Mouse (Mus musculus) cerebellum, adult (tissue): Measurements from ENCODE around the gene En2.

ENCODE experiments used
- ATAC-seq: cut with Nextera tagmentation; 2 replicates; pipeline ENCODE4 v1.9.2; 2017; ENCODE audit warnings: mild to moderate bottlenecking, moderate library complexity, mixed read lengths; ENCODE audit not compliant: insufficient number of reproducible peaks, low FRiP score, low TSS enrichment

The En2 gene

DNA sequence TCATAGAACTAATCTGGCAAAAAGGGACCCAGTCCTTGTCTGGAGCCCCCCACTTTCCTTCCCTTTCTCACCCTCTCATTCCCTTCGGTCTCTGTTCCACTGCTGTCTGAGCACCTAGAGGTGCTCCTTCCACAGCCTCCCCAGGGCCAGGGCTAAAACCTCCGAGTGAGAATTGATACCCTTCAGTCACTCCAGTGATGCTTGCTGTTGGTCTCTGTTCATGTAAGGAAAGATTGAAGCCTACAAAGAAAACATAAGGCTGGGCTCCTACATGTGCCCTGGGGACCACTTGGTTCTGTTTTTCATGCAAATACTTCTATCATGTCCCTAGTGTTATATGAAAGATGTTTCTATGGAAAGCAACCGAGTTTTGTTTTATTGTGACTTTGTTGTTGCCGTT is 10.5 kb downstream of the En2 start:
- no peak for ATAC-seq

DNA sequence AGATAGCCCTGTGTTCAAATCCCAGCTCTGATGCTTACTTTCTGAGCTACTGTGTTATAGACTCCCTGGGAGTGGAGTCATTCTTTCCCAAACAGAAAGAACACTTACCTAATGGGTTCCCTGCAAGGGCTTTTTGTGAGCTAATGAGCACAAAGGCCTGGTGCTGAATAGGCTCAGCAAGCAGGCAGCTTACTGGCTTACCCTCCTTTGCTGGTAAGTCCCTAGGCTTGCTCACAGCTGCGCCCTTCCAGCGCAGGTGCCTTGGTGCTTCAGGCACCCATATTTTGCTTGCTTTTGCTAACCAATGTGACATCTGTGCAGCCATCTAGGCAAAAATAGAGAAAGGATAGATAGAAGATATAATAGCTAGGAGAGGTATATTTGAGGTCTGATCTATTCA is 11.1 kb downstream of the En2 start:
- no peak for ATAC-seq

- ATAC-seq = no peak
Observed at GRCm38 (mm10) chr5:28178322-28178721, 12.8 kb downstream of the En2 start.

- no peak for ATAC-seq
Observed at GRCm38 (mm10) chr5:28179237-28179790, 13.8 kb downstream of the En2 start.

GRCm38 (mm10) chr5:28191201-28192098 is 26.0 kb downstream of the En2 start:
- ATAC-seq = peak; percentile 88

DNA sequence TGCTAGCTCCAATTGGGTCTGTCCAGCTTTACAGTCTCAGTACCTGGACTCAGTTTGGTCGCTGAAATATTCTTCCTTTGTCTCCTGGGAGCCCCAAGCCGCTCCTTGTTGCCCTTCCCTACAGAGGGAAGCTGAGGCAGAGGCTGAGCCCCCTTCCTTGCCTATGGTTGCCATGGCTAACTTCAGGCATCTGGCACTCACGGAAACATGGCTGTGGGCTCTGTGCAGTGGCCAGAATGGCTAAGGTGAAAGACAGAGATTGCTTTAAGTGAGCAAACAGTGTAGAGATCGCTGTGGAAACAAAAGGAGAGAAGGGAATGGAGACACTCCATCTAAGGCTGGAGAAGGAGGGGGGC is 26.6 kb downstream of the En2 start:
- ATAC-seq = no peak

DNA sequence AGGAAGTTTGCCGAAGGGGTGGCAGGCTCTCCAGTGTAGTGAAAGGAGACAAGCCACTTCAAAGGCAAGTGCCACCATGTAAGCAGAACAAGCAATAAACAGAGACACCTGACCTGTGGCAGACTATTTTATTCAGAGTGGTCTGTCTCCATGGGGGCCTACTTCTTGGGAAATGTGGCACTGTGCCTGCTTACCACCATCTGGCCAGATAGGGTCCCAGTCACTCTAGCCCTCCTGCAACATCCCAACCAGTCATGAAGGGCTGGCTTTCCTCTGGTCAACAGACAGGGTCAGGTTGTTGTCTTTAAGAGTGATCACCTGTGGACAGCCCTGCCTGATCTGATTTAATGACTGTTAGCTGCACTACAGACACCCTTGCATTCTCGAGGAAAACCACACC is 30.0 kb downstream of the En2 start:
- ATAC-seq = no peak

GRCm38 (mm10) chr5:28199089-28199873 is 33.8 kb downstream of the En2 start:
- ATAC-seq = no peak

- ATAC-seq = no peak
Observed at GRCm38 (mm10) chr5:28203086-28203485, 37.6 kb downstream of the En2 start.

DNA sequence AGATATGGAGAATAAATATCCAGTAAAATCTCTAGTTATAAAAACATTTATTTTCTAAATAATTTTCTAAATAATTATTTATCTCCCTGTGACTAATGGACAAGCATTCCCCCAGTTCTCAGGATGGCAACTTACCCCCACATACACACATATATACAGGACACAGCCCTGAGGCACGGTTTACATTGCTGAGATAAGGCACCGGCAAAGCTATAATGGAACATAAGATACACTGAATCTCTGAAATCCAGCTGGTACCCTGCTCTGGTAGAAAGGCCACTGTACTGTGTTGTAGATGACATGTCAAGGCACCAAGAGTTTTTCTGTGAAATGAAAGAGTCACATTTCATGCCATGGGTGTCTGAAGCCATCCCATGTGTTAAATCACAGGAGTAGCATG is 39.2 kb downstream of the En2 start:
- no peak for ATAC-seq

GRCm38 (mm10) chr5:28206448-28206847 is 41.0 kb downstream of the En2 start:
- ATAC-seq = no peak

DNA sequence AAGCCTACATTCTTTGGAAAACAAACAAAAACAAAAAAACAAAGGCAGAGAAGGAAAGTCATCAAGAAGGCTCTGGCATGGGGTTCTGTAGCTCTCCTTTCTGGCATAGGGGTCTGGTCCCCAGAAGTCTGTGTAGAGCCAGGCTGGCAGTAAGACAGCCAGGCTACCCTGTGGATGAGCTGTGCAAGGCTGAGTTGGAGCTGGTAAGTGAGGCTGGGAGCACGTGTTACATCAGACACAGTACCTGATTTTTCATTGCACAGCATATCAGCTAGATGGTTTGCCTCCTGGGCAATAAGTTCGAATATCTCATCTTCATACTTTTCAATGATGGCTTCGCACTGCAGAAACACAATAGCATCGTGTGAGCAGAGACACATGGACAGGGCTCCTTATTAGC is 41.5 kb downstream of the En2 start:
- no peak for ATAC-seq

- no peak for ATAC-seq
Observed at GRCm38 (mm10) chr5:28208726-28209520, 43.4 kb downstream of the En2 start.

- peak; percentile 33; the same call in 1 of the 2 replicates for ATAC-seq
Observed at GRCm38 (mm10) chr5:28209549-28210431, 44.3 kb downstream of the En2 start.

- ATAC-seq = no peak
Observed at GRCm38 (mm10) chr5:28210591-28211550, 45.4 kb downstream of the En2 start.

- ATAC-seq = no peak
Observed at GRCm38 (mm10) chr5:28211651-28212310, 46.3 kb downstream of the En2 start.

DNA sequence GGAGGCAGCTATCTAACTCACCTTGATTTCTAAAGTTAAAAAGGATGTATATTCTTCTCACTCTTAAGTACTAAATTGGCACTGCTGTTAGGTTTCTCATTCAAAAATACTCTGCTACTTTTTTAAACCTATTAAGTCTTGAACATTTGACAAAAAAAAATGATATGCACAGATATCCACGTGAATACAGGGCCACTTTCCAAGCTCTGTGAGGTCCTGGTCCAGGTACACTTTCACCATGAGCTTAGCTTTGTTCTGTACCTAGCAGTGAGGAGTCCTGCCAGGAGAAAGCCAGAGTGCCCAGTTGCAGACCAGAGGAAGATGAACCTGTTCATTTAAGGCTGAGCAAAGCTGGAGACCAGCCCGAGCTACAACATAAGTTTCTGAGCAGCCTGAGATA is 47.9 kb downstream of the En2 start:
- ATAC-seq = no peak

GRCm38 (mm10) chr5:28219596-28219995 is 54.1 kb downstream of the En2 start:
- ATAC-seq = no peak
